13 mouse cellular contexts compared by ENCODE assay signal in genomic region chr16:96472816-96473215, GRCm38 (mm10). TPM values are rescaled to one million over a fixed set of nuclear protein-coding genes. Genes with fewer than 3 reads are reported as not detected.
DNase-seq lines count a peak whose midpoint lies in the region; ATAC-seq and TF ChIP-seq lines count a peak whose summit lies in the region.
"Had no signal": no experiment of that assay in that cellular context is flagged by ENCODE, and none has a peak within 500 bp of the region (broad histone marks: within the 10 kb centered on the region; RNA-seq: fewer than 3 reads in every experiment).

No protein-coding gene starts in this region.

- no peak for DNase-seq in heart, embryonic 10.5 days (ENCODE audit: low spot score)
- DNase-seq in heart, adult 8-10 months (ENCODE audit: low spot score) = no peak
- DNase-seq in left cerebral cortex, adult 2 months (ENCODE audit: extremely low spot score in 1 of 2, low spot score in 2 of 2) = no peak
- no peak for DNase-seq in left cerebral cortex, adult 8-10 months (ENCODE audit: low spot score in 2 of 2)
- no peak for DNase-seq in limb, embryonic 14.5 days (ENCODE audit: low spot score)
- DNase-seq in gastrocnemius, postnatal 4 days (ENCODE audit: low spot score in 2 of 2) = no peak
- no peak for DNase-seq in cerebellum, adult 11 months
- DNase-seq: retina, postnatal 1 day had no signal

- H3K4me2 ChIP-seq in limb, embryonic 14.5 days (replicated peaks; ENCODE audit: low read depth, low read length, severe bottlenecking) = no peak overlapping the region
- no peak overlapping the region for H3K4me2 ChIP-seq in stomach, embryonic 15.5 days
- H3K4me2 ChIP-seq: liver, embryonic 11.5 days; midbrain, embryonic 12.5 days had no signal

- peaks cover 6% of the 10 kb centered on the region; the same call in 1 of the 2 replicates for H3K27me3 ChIP-seq in heart, embryonic 10.5 days (ENCODE audit: insufficient read depth, poor library complexity, severe bottlenecking)
- no peaks in the 10 kb centered on the region for H3K27me3 ChIP-seq in limb, embryonic 14.5 days (ENCODE audit: control insufficient read depth, insufficient read depth, low read length)
- H3K27me3 ChIP-seq in stomach, embryonic 15.5 days (replicated peaks) = no peaks in the 10 kb centered on the region

- no peak for TF ChIP-seq CTCF in left cerebral cortex, adult 2 months (IDR thresholded peaks at IDR 0.05)

- no peak for ATAC-seq in limb, embryonic 14.5 days (ENCODE audit: low FRiP score, low read depth)
- no peak for ATAC-seq in stomach, embryonic 15.5 days (ENCODE audit: insufficient read depth, low FRiP score, low read depth)

- no peak for TF ChIP-seq POLR2A in limb, embryonic 14.5 days (IDR thresholded peaks at IDR 0.05; ENCODE audit: borderline replicate concordance, extremely low read depth, insufficient read depth, insufficient read length)

- H3K27ac ChIP-seq in heart, embryonic 10.5 days = peak overlapping the region; percentile 36
- peak overlapping the region; percentile 15; the same call in 1 of the 2 replicates for H3K27ac ChIP-seq in left cerebral cortex, adult 2 months
- H3K27ac ChIP-seq in limb, embryonic 14.5 days (replicated peaks; ENCODE audit: low read depth, low read length) = no peak overlapping the region
- H3K27ac ChIP-seq in stomach, embryonic 15.5 days = peak overlapping the region; percentile 8; the same call in 1 of the 2 replicates
- H3K27ac ChIP-seq: midbrain, embryonic 12.5 days had no signal

- peaks cover 18% of the 10 kb centered on the region for H3K4me1 ChIP-seq in heart, embryonic 10.5 days
- H3K4me1 ChIP-seq in limb, embryonic 14.5 days (ENCODE audit: control insufficient read depth, insufficient read depth, low read length) = 0 out of 2 replicates have a peak, but pooled peaks cover 4% of the 10 kb centered on the region
- 0 out of 2 replicates have a peak, but pooled peaks cover 7% of the 10 kb centered on the region for H3K4me1 ChIP-seq in stomach, embryonic 15.5 days

- 0 out of 2 replicates have a peak overlapping the region, but pooled peaks have one; percentile 16 for H3K9ac ChIP-seq in limb, embryonic 14.5 days (ENCODE audit: low read depth, low read length, severe bottlenecking)
- no peak overlapping the region for H3K9ac ChIP-seq in stomach, embryonic 15.5 days
- H3K9ac ChIP-seq: midbrain, embryonic 12.5 days had no signal

- H3K4me3 ChIP-seq in heart, embryonic 10.5 days = 0 out of 2 replicates have a peak overlapping the region, but pooled peaks have one; percentile 27
- H3K4me3 ChIP-seq in left cerebral cortex, adult 2 months = 0 out of 2 replicates have a peak overlapping the region, but pooled peaks have one; percentile 4
- H3K4me3 ChIP-seq in limb, embryonic 14.5 days (replicated peaks; ENCODE audit: low read length) = no peak overlapping the region
- H3K4me3 ChIP-seq in stomach, embryonic 15.5 days (replicated peaks) = no peak overlapping the region
- H3K4me3 ChIP-seq: midbrain, embryonic 12.5 days had no signal

- intact Hi-C loops in left cerebral cortex, adult 2 months (cut with DNase I) = no loop called here

- no peaks in the 10 kb centered on the region for H3K36me3 ChIP-seq in heart, embryonic 10.5 days
- H3K36me3 ChIP-seq in limb, embryonic 14.5 days (ENCODE audit: control insufficient read depth, insufficient read depth, low read length) = no peaks in the 10 kb centered on the region
- H3K36me3 ChIP-seq in stomach, embryonic 15.5 days = no peaks in the 10 kb centered on the region
- H3K36me3 ChIP-seq: midbrain, embryonic 12.5 days had no signal

- H3K9me3 ChIP-seq in heart, embryonic 10.5 days = no peaks in the 10 kb centered on the region
- no peaks in the 10 kb centered on the region for H3K9me3 ChIP-seq in limb, embryonic 14.5 days (ENCODE audit: control insufficient read depth, low read length)
- H3K9me3 ChIP-seq in stomach, embryonic 15.5 days = no peaks in the 10 kb centered on the region
- H3K9me3 ChIP-seq: midbrain, embryonic 12.5 days had no signal

- 30% methylated on average over 7 of the region's 7 CpGs for WGBS in heart, embryonic 10.5 days
- WGBS in limb, embryonic 14.5 days = 49% methylated on average over 7 of the region's 7 CpGs
- 20% methylated on average over 7 of the region's 7 CpGs for WGBS in stomach, embryonic 15.5 days

RNA-seq across cellular contexts. Expression of gene Pcp4, which starts 5.4 kb away (rescaled TPM):
- polyA plus RNA-seq in heart, embryonic 10.5 days (2016; fragmentation: Nextera tagmentation; extraction: Ambion mirVana) = 2.5 and 5.5 TPM in 2 replicates
- total RNA-seq in heart, adult 8-10 months (2022) = 1 to 10 TPM in 3 of 4 experiments, under 1 TPM in 1; 0.97 to 1.9 (median 1.5) TPM
- total RNA-seq in left cerebral cortex, adult 2 months (2021) = 100 to 1,000 TPM; 410 to 473 TPM
- total RNA-seq in left cerebral cortex, adult 8-10 months (2022) = 100 to 1,000 TPM; 640 to 706 (median 656) TPM
- polyA plus RNA-seq in limb, embryonic 14.5 days (2012; rRNA removed) = 1.8 and 6.3 TPM in 2 replicates
- polyA plus RNA-seq in limb, embryonic 14.5 days (2014; fragmentation: Nextera tagmentation; extraction: Ambion mirVana) = 12.0 and 12.2 TPM in 2 replicates
- polyA plus RNA-seq in stomach, embryonic 15.5 days (2015; fragmentation: Nextera tagmentation; extraction: Ambion mirVana) = 40.5 and 41.0 TPM in 2 replicates
- not detected for total RNA-seq in gastrocnemius, postnatal 4 days (2021)
- total RNA-seq: hematopoietic stem cell, adult 5-6 weeks had no signal

RNA-seq across cellular contexts. Expression of gene Itgb2l, which starts 29.4 kb away (rescaled TPM):
- not detected in 2 replicates for polyA plus RNA-seq in heart, embryonic 10.5 days (2016; fragmentation: Nextera tagmentation; extraction: Ambion mirVana)
- under 1 TPM in 1 of 4 experiments, not detected in 3; 0.09 TPM for total RNA-seq in heart, adult 8-10 months (2022)
- total RNA-seq in left cerebral cortex, adult 2 months (2021) = not detected
- total RNA-seq in left cerebral cortex, adult 8-10 months (2022) = not detected
- polyA plus RNA-seq in limb, embryonic 14.5 days (2012; rRNA removed) = 0.05 and 0.17 TPM in 2 replicates
- 0.07 TPM in 1 of 2 replicates, not detected in the other for polyA plus RNA-seq in limb, embryonic 14.5 days (2014; fragmentation: Nextera tagmentation; extraction: Ambion mirVana)
- 1.2 TPM in 2 replicates for polyA plus RNA-seq in stomach, embryonic 15.5 days (2015; fragmentation: Nextera tagmentation; extraction: Ambion mirVana)
- not detected for total RNA-seq in gastrocnemius, postnatal 4 days (2021)
- total RNA-seq: layer of hippocampus, postnatal 25 days had no signal
- polyA plus RNA-seq: midbrain, embryonic 12.5 days had no signal

Comparison
In these comparisons a context has a peak if more than half of its experiments do, and no peak if none do; other contexts are left out.
1. H3K4me3 ChIP-seq: peak in heart, embryonic 10.5 days (single experiment) and left cerebral cortex, adult 2 months (single experiment); none in limb, embryonic 14.5 days (single experiment) and stomach, embryonic 15.5 days (single experiment).
2. RNA of gene Pcp4, which starts 5.4 kb away (total RNA-seq): 640 to 706 TPM in left cerebral cortex, adult 8-10 months and 410 to 473 TPM in left cerebral cortex, adult 2 months; 0.97 to 1.9 TPM in heart, adult 8-10 months and not detected in gastrocnemius, postnatal 4 days; every median in the first group is over 100 times any median in the second.